Mouse (Mus musculus) leukemia stem cell, adult 10-12 weeks (primary cell): ENCODE results near the gene Cenpe. TPM values are rescaled to one million over a fixed set of nuclear protein-coding genes. Genes with fewer than 3 reads are reported as not detected.

Experiments used
- polyA plus RNA-seq: library from polyadenylated mRNA; stranded (reverse); fragments of >175 nt; gene quantifications from 2 replicates; pipeline ENCODE4 v1.2.3, GENCODE M21; 2012; ENCODE audit warnings: low replicate concordance

Gene Cenpe
- 1.0 and 3.9 TPM in 2 replicates for polyA plus RNA-seq

DNA sequence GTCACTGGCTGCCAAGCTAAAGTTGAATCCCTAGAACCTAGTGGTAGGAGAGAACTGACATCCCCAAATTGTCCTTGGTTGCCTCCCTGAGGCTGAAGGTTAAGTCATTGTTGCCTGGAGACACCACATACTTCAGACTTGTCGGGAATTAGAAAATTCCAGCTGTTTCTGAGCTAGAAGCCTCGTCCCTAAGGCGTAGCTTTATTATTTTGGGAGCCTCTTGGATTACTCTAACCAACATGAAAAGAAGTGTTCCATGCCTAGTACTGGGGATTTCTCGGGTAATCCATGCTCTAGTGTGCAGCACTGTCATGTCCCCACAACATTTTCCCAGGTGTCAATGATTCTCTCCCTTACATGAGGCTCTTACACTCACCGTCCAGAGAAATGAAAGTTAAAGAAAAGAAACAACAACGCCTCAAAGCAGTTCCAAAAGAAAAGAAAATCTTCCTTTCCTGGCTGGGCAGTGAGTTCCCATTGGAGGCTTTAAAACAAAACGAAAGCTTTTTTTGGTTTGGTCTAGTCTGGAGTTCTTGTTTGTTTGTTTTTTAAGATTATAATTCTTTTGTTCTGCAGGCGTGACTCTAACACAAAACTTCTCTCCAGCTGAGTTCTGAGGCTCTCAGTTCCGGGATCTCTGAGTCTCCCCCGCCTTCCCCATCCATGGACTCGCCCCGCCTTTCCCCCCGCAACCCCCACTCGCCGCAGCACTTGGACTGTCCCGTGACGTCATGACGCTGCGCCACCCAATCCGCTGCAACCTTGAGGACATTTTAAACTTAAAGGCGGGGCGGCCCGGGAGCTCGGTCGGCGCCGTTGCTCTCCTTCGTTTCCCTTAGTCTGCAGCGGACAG, at the start of gene Cenpe:
Cenpe (plus strand) TSS at position 733 of the 853 bp plus-strand sequence.

DNA sequence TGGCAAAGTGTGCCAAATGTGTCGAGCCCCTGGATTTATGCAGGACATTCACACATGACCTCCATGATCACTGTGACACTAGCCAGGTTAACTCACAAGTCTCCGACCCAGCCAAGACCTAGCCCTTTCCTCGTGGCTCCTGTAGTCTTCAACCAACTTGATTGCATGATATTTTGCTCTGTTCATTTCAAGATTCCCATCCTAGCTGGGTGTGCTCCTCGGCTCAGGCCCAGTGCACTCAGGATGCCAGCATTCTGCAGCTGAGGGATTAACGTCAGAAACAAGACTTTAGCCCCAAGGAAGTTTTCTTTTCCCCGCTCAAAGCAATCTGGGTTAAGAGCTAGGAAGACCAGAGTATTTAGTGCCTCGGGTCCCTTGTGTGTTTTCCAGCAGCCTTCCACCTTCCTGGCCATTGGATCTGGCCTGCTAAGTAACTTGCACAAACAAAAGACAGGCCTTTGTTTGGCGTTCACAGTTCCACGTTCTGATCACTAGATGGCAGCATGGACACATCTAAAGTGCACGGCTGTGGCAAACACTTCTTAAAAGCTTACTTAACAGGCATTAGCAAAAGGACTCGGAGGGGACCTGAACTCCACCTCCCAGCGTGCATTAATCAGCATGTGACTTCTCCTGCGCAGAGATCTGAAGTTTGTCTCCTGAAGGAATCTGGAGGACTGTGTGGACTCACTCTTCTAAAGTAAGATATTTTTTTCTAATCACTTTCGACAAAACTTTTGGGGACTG, 68.5 kb downstream of the Cenpe start, which contains the start of gene Bdh2:
Bdh2 (plus strand) TSS at position 553 of the 747 bp plus-strand sequence.

DNA sequence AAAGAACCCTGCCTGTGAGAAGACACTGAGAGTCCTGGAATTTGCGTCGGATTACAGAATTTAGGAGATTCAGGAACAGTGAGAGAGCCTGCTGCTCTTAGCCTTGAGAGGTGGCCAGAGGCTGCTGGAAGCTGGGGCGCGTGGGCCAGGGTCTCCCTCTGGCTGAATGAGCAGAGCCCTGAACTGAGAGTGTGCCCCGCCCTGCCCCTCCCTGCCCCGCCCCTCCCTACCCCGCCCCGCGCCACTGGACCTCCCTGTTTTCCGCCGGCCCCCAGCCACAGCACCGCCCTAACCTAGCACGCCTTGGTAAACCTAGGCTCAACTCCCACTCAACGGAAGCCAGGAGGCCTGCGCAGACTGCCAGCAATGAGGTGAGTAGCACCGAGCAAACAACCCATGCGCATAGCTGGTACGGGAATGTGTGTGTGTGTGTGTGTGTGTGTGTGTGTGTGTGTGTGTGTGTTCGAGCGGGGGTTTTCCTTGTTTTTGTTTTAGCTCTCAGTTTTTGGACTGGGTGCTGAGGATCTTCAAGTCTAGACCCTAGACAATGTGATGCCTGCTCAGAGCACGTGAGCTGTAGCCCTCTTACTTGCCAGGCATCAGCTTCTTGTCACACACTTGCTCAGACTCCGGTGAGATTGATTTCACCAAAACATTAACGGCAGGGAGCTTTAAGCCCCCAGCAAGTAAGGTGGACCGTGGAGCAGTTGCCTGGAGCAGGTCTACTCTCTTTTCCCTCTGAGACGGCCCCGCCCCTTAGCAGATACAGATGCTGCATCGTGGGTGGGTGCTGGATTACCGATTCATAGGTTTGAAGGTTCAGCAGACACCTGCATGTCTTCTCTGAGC, 95.3 kb downstream of the Cenpe start, which contains the start of gene Slc9b2:
Slc9b2 (plus strand) TSS at position 290 of the 849 bp plus-strand sequence.

Other genes starting within 250 kb of the Cenpe start
- not detected in 2 replicates for gene Bdh2, start 68.7 kb downstream of the Cenpe start, polyA plus RNA-seq
- gene Slc9b2, start 95.2 kb downstream of the Cenpe start, polyA plus RNA-seq = 0.03 and 0.05 TPM in 2 replicates
- not detected in 2 replicates for gene Slc9b1, start 135.5 kb downstream of the Cenpe start, polyA plus RNA-seq
- gene Cisd2, start 211.4 kb downstream of the Cenpe start, polyA plus RNA-seq = 28.0 and 29.0 TPM in 2 replicates
- gene Ube2d3, start 225.6 kb downstream of the Cenpe start, polyA plus RNA-seq = 290 and 299 TPM in 2 replicates